Comparison of ENCODE assay signal across 15 mouse cellular contexts in the genomic region with DNA sequence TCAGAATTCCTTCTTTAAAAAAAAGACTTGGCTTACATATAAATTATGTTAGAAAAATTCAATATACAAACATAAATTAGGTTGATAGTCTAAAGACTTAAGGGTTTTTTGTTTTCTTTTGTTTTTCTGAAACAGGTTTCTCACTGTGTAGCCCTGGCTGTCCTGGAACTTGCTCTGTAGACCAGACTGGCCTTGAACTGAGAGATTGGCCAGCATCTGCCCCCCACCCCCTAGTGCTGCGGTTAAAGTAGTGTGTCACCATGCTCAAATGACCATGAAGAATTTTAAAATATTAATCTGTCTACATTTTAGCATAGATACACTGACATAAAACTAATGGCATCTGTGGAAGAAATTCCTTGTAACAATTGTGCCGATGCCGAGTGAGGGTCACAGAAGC. TPM values are rescaled to one million over a fixed set of nuclear protein-coding genes. Genes with fewer than 3 reads are reported as not detected.
DNase-seq lines count a peak whose midpoint lies in the region.
"Had no signal": no experiment of that assay in that cellular context is flagged by ENCODE, and none has a peak within 500 bp of the region (broad histone marks: within the 10 kb centered on the region; RNA-seq: fewer than 3 reads in every experiment).

No protein-coding gene starts in this region.

- peak; percentile 40 to 68 for DNase-seq in adrenal gland, adult (ENCODE audit: inconsistent age in 2 of 2, low spot score in 1 of 2)
- no peak for DNase-seq in adrenal gland, adult 18-20 months (ENCODE audit: low spot score in 2 of 2)
- DNase-seq in adrenal gland, postnatal 10 days, result peak; percentile 28
- no peak for DNase-seq in adrenal gland, adult 8-10 months
- peak; percentile 22 for DNase-seq in adrenal gland, postnatal 14 days
- peak; percentile 59 to 66 for DNase-seq in adrenal gland, postnatal 36 days
- no peak for DNase-seq in frontal cortex, postnatal 14 days (ENCODE audit: low spot score in 2 of 2)
- DNase-seq: B cell, adult 2 months; cerebellum, adult 11 months; cerebellum, adult 18-20 months; cerebellum, adult 8-10 months; cerebellum, adult 9-11 months; cerebellum, postnatal 14 days; cerebellum, postnatal 36 days; forebrain, postnatal 0 days had no signal

RNA-seq across cellular contexts. Expression of a gene that starts 17.3 kb away (rescaled TPM):
- 10 to 100 TPM; 39.4 to 48.6 TPM for total RNA-seq in adrenal gland, adult 18-20 months (2021)
- total RNA-seq in adrenal gland, postnatal 10 days (2021), result 10 to 100 TPM; 51.7 to 51.9 TPM
- total RNA-seq in adrenal gland, adult 8-10 months (2022), result 10 to 100 TPM; 51.0 to 61.8 (median 56.9) TPM
- 47.8 and 48.4 TPM in 2 replicates for total RNA-seq in adrenal gland, postnatal 14 days (2021)
- 10 to 100 TPM; 51.6 to 65.0 TPM for total RNA-seq in adrenal gland, postnatal 36 days (2021)

Comparison
In these comparisons a context has a peak if more than half of its experiments do, and no peak if none do; other contexts are left out.
1. DNase-seq: peak in adrenal gland, adult (2 of 2), adrenal gland, postnatal 10 days (single experiment), adrenal gland, postnatal 14 days (single experiment) and adrenal gland, postnatal 36 days (2 of 2); none in adrenal gland, adult 18-20 months (0 of 2), adrenal gland, adult 8-10 months (single experiment) and frontal cortex, postnatal 14 days (0 of 2).